Mouse (Mus musculus) stomach, embryonic 16.5 days (tissue): ENCODE results near the gene Pfkp. TPM values are rescaled to one million over a fixed set of nuclear protein-coding genes. Genes with fewer than 3 reads are reported as not detected.

ENCODE experiments used
- ATAC-seq: fragments of 200-750 bp; cut with Nextera tagmentation; 2 replicates; pipeline ENCODE4 v1.8.0; 2017; ENCODE audit warnings: moderate number of reproducible peaks, moderate TSS enrichment; ENCODE audit not compliant: insufficient read depth, low FRiP score
- H3K27ac ChIP-seq: fragments of 300-500 bp; sonication (generic); 2 replicates; pipeline ENCODE4 v1.5.1; 2014; ENCODE audit warnings: low read length
- H3K27me3 ChIP-seq: fragments of 300-500 bp; sonication (generic); 2 replicates; pipeline ENCODE4 v1.6.1; 2014; ENCODE audit warnings: low read length, control low read depth, mixed read lengths; ENCODE audit not compliant: control insufficient read depth, insufficient read depth
- H3K36me3 ChIP-seq: fragments of 300-500 bp; sonication (generic); 2 replicates; pipeline ENCODE4 v1.6.1; 2014; ENCODE audit warnings: low read length; ENCODE audit not compliant: control insufficient read depth, insufficient read depth
- H3K4me1 ChIP-seq: fragments of 300-500 bp; sonication (generic); 2 replicates; pipeline ENCODE4 v1.6.1; 2014; ENCODE audit warnings: low read length, control low read depth, mixed read lengths; ENCODE audit not compliant: control insufficient read depth, insufficient read depth
- H3K4me2 ChIP-seq: fragments of 300-500 bp; sonication (generic); 2 replicates; pipeline ENCODE4 v1.6.1; 2014; ENCODE audit warnings: low read depth, low read length, mixed read lengths
- H3K4me3 ChIP-seq: fragments of 300-500 bp; sonication (generic); replicated peaks from 2 replicates; pipeline ENCODE4 v1.5.1; 2014; ENCODE audit warnings: mild to moderate bottlenecking, low read length
- H3K9ac ChIP-seq: fragments of 300-500 bp; sonication (generic); 2 replicates; pipeline ENCODE4 v1.6.1; 2014; ENCODE audit warnings: low read length
- H3K9me3 ChIP-seq: fragments of 300-500 bp; sonication (generic); replicated peaks from 2 replicates; pipeline ENCODE4 v1.6.1; 2016; ENCODE audit warnings: low read length, control low read depth; ENCODE audit not compliant: control insufficient read depth
- WGBS: fragments of 180-500 bp; shearing (Covaris S2); extraction: QIAGEN DNeasy Blood & Tissue Kit; methylation state at CpG from one replicate; pipeline ENCODE4 v1.1.7; 2014; 5-methylcytosine and 5-hydroxymethylcytosine counted together
- polyA plus RNA-seq: library from polyadenylated mRNA; unstranded; fragments of >200 nt; fragmentation: Nextera tagmentation; extraction: Ambion mirVana; gene quantifications from 2 replicates; pipeline ENCODE4 v1.2.1, GENCODE M21; 2015

Gene Pfkp
- polyA plus RNA-seq, 1 experiment from 2014 or later: 58.8 TPM

GRCm38 (mm10) chr13:6649542-6649941, 965 bp upstream of the Pfkp start:
- Histone ChIP-seq H3K4me2 (no peak overlapping the region), H3K9me3 (no peaks in the 10 kb centered on the region), H3K27ac (no peak overlapping the region), H3K9ac (no peak overlapping the region), H3K36me3 (no peaks in the 10 kb centered on the region), H3K4me3 (no peak overlapping the region), H3K4me1 (peaks cover 5% of the 10 kb centered on the region), H3K27me3 (no peaks in the 10 kb centered on the region)
- WGBS: 69% methylated on average over 3 of the region's 3 CpGs
- no peak for ATAC-seq

DNA sequence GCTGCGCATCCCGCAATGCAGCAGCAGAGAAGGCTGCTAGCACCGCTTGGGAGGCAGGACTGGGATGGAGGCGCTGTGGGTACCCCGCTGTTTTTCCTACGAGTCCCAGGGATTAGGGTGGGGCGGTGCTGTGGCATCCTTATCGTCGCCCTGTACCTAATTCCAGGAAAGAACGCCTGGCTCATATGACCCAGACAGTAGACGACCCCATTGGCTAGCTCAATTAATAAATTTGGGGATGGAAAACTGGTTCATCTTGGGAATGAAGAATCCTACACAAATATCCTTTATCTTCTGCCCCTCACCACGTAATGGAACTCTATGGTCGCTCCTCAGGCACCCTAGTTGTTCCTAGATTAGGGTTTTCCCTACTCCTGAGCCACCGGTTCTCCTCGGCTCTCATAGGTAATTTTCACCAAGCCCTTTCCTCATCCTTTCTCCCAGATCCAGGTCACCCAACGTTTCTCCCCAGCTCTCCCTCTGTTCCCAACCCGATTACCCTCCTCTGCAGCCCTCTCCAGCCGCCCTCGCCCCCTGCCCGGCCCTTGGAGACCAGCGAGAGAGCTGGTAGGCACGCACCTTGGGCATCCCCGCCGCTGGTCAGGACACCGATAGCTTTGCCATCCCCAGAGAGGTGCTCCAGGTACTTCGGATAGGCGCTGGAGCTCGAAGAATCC, 447 bp downstream of the Pfkp start:
- peak overlapping the region; percentile 96 for H3K4me2 ChIP-seq
- under 1% methylated on average over 28 of the region's 28 CpGs for WGBS
- no peaks in the 10 kb centered on the region for H3K36me3 ChIP-seq
- H3K9me3 ChIP-seq: no peaks in the 10 kb centered on the region
- no peak; the same call in 1 of the 2 replicates for ATAC-seq
- no peak overlapping the region; the same call in 1 of the 2 replicates for H3K27ac ChIP-seq
- no peaks in the 10 kb centered on the region for H3K27me3 ChIP-seq
- peaks cover 5% of the 10 kb centered on the region for H3K4me1 ChIP-seq
- peak overlapping the region; percentile 58 for H3K4me3 ChIP-seq
- H3K9ac ChIP-seq: peak overlapping the region; percentile 72

GRCm38 (mm10) chr13:6647067-6647991, 1.2 kb downstream of the Pfkp start:
- Histone ChIP-seq H3K4me1 (peaks cover 5% of the 10 kb centered on the region), H3K9me3 (no peaks in the 10 kb centered on the region), H3K36me3 (no peaks in the 10 kb centered on the region), H3K27ac (peak overlapping the region; percentile 56; the same call in 1 of the 2 replicates), H3K4me3 (peak overlapping the region; percentile 58), H3K9ac (peak overlapping the region; percentile 67), H3K27me3 (no peaks in the 10 kb centered on the region), H3K4me2 (peak overlapping the region; percentile 96)
- under 1% methylated on average over 39 of the region's 39 CpGs for WGBS
- ATAC-seq: peak; percentile 69

DNA sequence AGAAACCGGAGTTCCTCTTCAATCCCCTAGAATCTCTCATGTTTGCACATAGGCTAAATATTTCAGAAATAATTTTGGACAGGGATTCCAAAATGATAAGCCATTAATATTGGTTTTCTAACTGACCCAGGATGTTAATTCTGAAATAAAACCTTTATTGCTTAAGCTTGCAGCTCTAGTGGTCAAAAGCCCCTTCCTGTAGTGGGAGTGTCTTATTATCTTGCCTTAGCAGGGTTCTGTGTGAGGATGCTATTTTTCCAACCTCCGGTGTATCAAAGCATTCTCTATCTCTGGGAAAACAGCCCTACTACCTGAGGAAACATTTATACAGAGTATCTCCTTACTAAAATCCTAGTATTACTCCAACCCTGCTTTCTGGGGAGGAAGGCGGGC, 1.9 kb downstream of the Pfkp start:
- Histone ChIP-seq H3K36me3 (no peaks in the 10 kb centered on the region), H3K9ac (peak overlapping the region; percentile 67; the same call in 1 of the 2 replicates), H3K4me3 (peak overlapping the region; percentile 58), H3K9me3 (no peaks in the 10 kb centered on the region), H3K4me1 (peaks cover 5% of the 10 kb centered on the region), H3K27ac (no peak overlapping the region), H3K27me3 (no peaks in the 10 kb centered on the region), H3K4me2 (peak overlapping the region; percentile 96)
- 48% methylated on average over 3 of the region's 3 CpGs for WGBS
- ATAC-seq: no peak

- no peak overlapping the region for H3K4me3 ChIP-seq
- H3K9ac ChIP-seq: no peak overlapping the region
- 57% methylated on average over 2 of the region's 2 CpGs for WGBS
- H3K4me2 ChIP-seq: no peak overlapping the region
- no peak overlapping the region for H3K27ac ChIP-seq
- H3K4me1 ChIP-seq: peaks cover 5% of the 10 kb centered on the region
- ATAC-seq: no peak
- no peaks in the 10 kb centered on the region for H3K36me3 ChIP-seq
- no peaks in the 10 kb centered on the region for H3K9me3 ChIP-seq
- no peaks in the 10 kb centered on the region for H3K27me3 ChIP-seq
Observed at GRCm38 (mm10) chr13:6646266-6646665, 2.3 kb downstream of the Pfkp start.

DNA sequence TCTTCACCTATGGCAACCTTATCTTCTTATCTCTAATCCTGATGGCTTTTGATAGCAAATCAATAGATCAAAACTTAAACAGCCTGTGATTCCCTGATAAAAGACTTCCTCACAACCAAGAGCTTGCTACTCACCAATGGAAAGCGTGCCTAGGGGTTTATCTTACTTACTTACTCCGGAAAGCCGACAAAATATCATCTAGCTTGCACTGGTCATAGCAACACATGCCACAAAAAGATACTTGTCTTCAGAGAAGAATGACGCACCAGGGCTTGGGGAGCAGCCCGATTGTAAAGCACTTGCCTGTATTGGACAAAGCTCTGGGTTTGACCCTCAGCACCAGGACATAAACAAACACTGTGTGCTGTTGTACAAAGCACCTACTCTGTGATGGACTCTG, 4.6 kb downstream of the Pfkp start:
- Histone ChIP-seq H3K27me3 (no peaks in the 10 kb centered on the region), H3K4me1 (peaks cover 5% of the 10 kb centered on the region), H3K9ac (no peak overlapping the region), H3K36me3 (no peaks in the 10 kb centered on the region), H3K4me2 (no peak overlapping the region), H3K27ac (no peak overlapping the region), H3K4me3 (no peak overlapping the region), H3K9me3 (no peaks in the 10 kb centered on the region)
- ATAC-seq: no peak
- WGBS: 70% methylated on average over 5 of the region's 5 CpGs

- no peaks in the 10 kb centered on the region for H3K36me3 ChIP-seq
- H3K9me3 ChIP-seq: no peaks in the 10 kb centered on the region
- H3K4me1 ChIP-seq: peaks cover 2% of the 10 kb centered on the region; the same call in 1 of the 2 replicates
- no peak overlapping the region for H3K9ac ChIP-seq
- H3K27me3 ChIP-seq: no peaks in the 10 kb centered on the region
- WGBS: 87% methylated on average over 4 of the region's 4 CpGs
- no peak overlapping the region for H3K4me3 ChIP-seq
- H3K4me2 ChIP-seq: no peak overlapping the region
- no peak for ATAC-seq
- no peak overlapping the region for H3K27ac ChIP-seq
Observed at GRCm38 (mm10) chr13:6643026-6643425, 5.6 kb downstream of the Pfkp start.

GRCm38 (mm10) chr13:6642453-6642852, 6.1 kb downstream of the Pfkp start:
- H3K27me3 ChIP-seq: no peaks in the 10 kb centered on the region
- H3K4me1 ChIP-seq: no peaks in the 10 kb centered on the region
- H3K9ac ChIP-seq: no peak overlapping the region
- no peak overlapping the region for H3K4me2 ChIP-seq
- no peaks in the 10 kb centered on the region for H3K9me3 ChIP-seq
- H3K27ac ChIP-seq: no peak overlapping the region
- WGBS: 81% methylated on average over 5 of the region's 5 CpGs
- no peaks in the 10 kb centered on the region for H3K36me3 ChIP-seq
- no peak for ATAC-seq
- H3K4me3 ChIP-seq: no peak overlapping the region

DNA sequence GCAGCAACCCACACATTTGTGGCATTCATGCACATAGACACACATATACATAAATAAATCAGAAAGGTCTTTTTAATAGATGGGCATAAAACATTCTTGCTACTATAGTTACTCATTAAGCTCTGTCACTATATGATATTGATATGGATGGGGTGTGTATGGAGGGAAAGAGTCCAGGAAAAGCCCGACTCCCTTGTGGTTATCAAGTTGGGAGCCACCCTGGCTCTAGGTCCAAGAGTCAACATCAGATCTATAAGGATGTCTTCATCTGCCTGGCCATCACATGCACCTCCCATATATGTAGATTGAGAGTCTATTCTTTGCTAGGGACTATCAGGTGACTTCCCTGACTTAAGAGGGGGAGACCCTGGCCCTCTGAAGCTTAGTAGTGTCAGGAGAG, 7.1 kb downstream of the Pfkp start:
- H3K27ac ChIP-seq: no peak overlapping the region
- no peaks in the 10 kb centered on the region for H3K9me3 ChIP-seq
- no peak overlapping the region for H3K4me3 ChIP-seq
- no peak for ATAC-seq
- H3K36me3 ChIP-seq: no peaks in the 10 kb centered on the region
- WGBS: 52% methylated on average over 1 of the region's 1 CpGs
- no peak overlapping the region for H3K4me2 ChIP-seq
- H3K9ac ChIP-seq: no peak overlapping the region
- peaks cover 4% of the 10 kb centered on the region; the same call in 1 of the 2 replicates for H3K4me1 ChIP-seq
- H3K27me3 ChIP-seq: no peaks in the 10 kb centered on the region
